Mouse (Mus musculus) kidney, postnatal 0 days (tissue): Measurements from ENCODE around the gene Hoxc8. TPM values are rescaled to one million over a fixed set of nuclear protein-coding genes. Genes with fewer than 3 reads are reported as not detected.

ENCODE experiments used
- ATAC-seq: fragments of 200-750 bp; cut with Nextera tagmentation; replicated peaks from 2 replicates; pipeline ENCODE4 v1.8.0; 2017; ENCODE audit warnings: low read depth, moderate number of reproducible peaks, moderate TSS enrichment, moderate library complexity; ENCODE audit not compliant: low FRiP score
- DNase-seq: peaks from one replicate; pipeline ENCODE4 v3.0.0-alpha.2; 2016; ENCODE audit warnings: low spot score
- H3K27ac ChIP-seq: fragments of 300-500 bp; sonication (generic); 2 replicates; pipeline ENCODE4 v1.5.1; 2014; ENCODE audit warnings: mild to moderate bottlenecking
- H3K27me3 ChIP-seq: fragments of 300-500 bp; sonication (generic); 2 replicates; pipeline ENCODE4 v1.6.1; 2014; ENCODE audit warnings: low read length, mixed read lengths; ENCODE audit not compliant: insufficient read depth
- H3K36me3 ChIP-seq: fragments of 300-500 bp; sonication (generic); 2 replicates; pipeline ENCODE4 v1.6.1; 2014; ENCODE audit warnings: low read length, mixed read lengths; ENCODE audit not compliant: insufficient read depth
- H3K4me1 ChIP-seq: fragments of 300-500 bp; sonication (generic); replicated peaks from 2 replicates; pipeline ENCODE4 v1.6.1; 2014; ENCODE audit warnings: antibody characterized with exemption, low read length, mixed read lengths; ENCODE audit not compliant: insufficient read depth
- H3K4me2 ChIP-seq: fragments of 300-500 bp; sonication (generic); 2 replicates; pipeline ENCODE4 v1.6.1; 2014; ENCODE audit warnings: mild to moderate bottlenecking, low read length, moderate library complexity, mixed read lengths
- H3K4me3 ChIP-seq: fragments of 300-500 bp; sonication (generic); replicated peaks from 2 replicates; pipeline ENCODE4 v1.5.1; 2014; ENCODE audit warnings: low read depth, low read length
- H3K9ac ChIP-seq: fragments of 300-500 bp; sonication (generic); 2 replicates; pipeline ENCODE4 v1.6.1; 2014; ENCODE audit warnings: low read depth, low read length
- H3K9me3 ChIP-seq: fragments of 300-500 bp; sonication (generic); replicated peaks from 2 replicates; pipeline ENCODE4 v1.6.1; 2016; ENCODE audit warnings: low read length, inconsistent platforms, mixed read lengths
- CTCF ChIP-seq: IDR thresholded peaks from 2 replicates; pipeline ENCODE4 v1.5.1; 2016; ENCODE audit warnings: antibody characterized with exemption, low read depth, mild to moderate bottlenecking, moderate library complexity
- WGBS: fragments of 180-500 bp; shearing (Covaris S2); extraction: QIAGEN DNeasy Blood & Tissue Kit; methylation state at CpG from one replicate; pipeline ENCODE4 v1.1.7; 2014; 5-methylcytosine and 5-hydroxymethylcytosine counted together
- polyA plus RNA-seq: library from polyadenylated mRNA; unstranded; fragments of >200 nt; fragmentation: Nextera tagmentation; extraction: Ambion mirVana; gene quantifications from 2 replicates; pipeline ENCODE4 v1.2.1, GENCODE M21; 2015

Gene Hoxc8
- polyA plus RNA-seq, 1 experiment from 2014 or later, result 5.8 TPM

DNA sequence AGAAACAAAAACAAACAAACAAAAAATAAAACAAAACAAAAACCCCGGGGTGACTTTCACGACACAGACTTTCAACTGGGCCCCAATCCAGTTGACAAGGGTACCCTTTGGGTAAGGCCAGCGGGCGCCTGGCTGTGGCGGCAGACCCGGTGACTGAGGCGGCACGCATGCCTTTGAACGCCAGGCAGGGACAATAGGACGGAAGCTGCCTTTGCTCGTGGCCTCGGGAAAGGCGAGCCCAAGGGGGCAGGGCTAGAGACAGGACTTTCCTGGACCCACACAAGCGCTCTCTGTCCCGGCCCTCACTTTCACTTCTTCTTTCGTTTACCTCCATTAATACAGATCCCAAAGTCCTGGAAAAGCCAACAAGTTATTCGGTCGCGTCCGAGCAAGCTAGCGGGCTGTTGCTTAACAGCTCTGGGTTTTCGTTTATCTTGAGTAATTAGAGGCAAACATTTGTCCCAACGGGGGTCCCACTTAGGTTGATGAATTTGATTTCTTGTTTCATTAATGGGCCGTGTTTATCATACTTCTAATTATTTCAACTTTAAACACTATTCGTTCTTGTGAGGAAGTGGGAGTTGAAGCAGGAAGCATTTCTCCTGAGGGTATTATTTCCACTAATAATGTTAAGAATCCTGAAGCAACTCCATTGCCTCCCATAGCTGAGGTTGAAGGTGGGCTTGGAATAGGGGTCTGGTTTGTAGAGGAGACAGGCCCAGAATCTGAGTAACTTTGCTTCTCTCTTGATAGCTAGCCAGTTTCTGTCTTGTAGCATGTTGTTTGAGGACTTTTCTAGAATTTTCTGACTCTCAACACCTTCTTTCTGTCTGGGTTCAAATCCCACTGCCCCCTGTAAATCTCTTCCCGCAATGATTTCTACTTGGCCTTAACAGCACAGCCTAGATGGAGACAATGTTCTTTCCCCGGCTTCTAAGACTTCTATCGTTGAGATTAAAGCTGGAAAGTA lies 26.5 kb upstream of the Hoxc8 start:
- peak overlapping the region; percentile 91 for H3K27ac ChIP-seq
- H3K4me3 ChIP-seq, result peak overlapping the region; percentile 51
- H3K9ac ChIP-seq, result peak overlapping the region; percentile 74
- peaks cover 18% of the 10 kb centered on the region for H3K4me1 ChIP-seq
- H3K4me2 ChIP-seq, result peak overlapping the region; percentile 90
- WGBS, result 2% methylated on average over 28 of the region's 28 CpGs
- TF ChIP-seq CTCF, result no peak
- H3K27me3 ChIP-seq, result no peaks in the 10 kb centered on the region
- no peaks in the 10 kb centered on the region for H3K9me3 ChIP-seq
- no peaks in the 10 kb centered on the region for H3K36me3 ChIP-seq
- DNase-seq (peak; percentile 94), ATAC-seq (0 out of 2 replicates have a peak, but pooled peaks have one; percentile 23)

DNA sequence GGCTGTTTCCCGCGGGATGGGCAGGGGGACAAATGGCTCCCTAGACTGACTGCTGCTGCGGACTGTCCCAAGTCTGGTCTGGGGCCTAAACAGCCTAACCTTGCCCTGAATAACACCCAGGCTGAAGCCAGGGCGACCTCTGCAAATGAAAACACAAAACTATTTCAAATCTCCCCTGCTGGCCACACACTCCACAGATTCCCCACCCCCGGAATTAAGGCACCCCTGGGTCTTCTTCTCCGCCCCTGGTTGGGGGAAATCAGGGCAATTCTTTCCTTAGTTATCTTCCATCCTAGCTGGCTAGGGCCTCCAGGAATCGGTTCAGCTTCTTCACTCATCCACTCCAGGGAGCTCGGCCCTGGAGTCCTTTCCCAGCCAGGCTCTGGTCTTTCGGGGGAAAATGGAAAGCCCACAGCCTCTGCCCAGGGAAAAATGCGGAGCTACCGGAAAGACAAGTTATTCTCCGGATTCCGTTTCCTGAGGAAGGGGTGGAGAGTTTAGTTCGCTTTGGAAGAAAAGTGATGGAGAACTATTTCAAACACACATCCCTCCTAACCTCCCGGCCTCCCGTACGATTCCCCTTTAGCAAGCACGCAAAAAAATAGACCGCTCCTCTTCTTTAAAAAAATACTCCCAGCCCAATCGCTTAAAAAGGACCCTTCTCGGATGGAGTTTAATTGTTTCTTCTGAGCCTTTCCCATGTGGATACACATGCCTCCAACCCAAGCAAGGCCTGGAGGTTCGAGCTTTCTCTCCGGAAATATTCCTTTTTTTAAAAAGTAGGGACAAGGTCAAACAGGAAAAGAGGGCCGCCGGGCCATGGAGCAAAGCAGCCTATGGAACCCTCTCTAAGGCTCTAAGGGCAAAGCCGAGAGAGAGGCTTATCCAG lies 25.2 kb upstream of the Hoxc8 start:
- DNase-seq, result peak; percentile 68
- TF ChIP-seq CTCF, result no peak
- peak overlapping the region; percentile 90 for H3K4me2 ChIP-seq
- H3K9me3 ChIP-seq, result no peaks in the 10 kb centered on the region
- peak overlapping the region; percentile 74 for H3K9ac ChIP-seq
- H3K4me1 ChIP-seq, result peaks cover 21% of the 10 kb centered on the region
- H3K36me3 ChIP-seq, result no peaks in the 10 kb centered on the region
- peak overlapping the region; percentile 51 for H3K4me3 ChIP-seq
- WGBS, result 11% methylated on average over 26 of the region's 26 CpGs
- H3K27ac ChIP-seq, result peak overlapping the region; percentile 91
- H3K27me3 ChIP-seq, result no peaks in the 10 kb centered on the region
- no peak for ATAC-seq

DNA sequence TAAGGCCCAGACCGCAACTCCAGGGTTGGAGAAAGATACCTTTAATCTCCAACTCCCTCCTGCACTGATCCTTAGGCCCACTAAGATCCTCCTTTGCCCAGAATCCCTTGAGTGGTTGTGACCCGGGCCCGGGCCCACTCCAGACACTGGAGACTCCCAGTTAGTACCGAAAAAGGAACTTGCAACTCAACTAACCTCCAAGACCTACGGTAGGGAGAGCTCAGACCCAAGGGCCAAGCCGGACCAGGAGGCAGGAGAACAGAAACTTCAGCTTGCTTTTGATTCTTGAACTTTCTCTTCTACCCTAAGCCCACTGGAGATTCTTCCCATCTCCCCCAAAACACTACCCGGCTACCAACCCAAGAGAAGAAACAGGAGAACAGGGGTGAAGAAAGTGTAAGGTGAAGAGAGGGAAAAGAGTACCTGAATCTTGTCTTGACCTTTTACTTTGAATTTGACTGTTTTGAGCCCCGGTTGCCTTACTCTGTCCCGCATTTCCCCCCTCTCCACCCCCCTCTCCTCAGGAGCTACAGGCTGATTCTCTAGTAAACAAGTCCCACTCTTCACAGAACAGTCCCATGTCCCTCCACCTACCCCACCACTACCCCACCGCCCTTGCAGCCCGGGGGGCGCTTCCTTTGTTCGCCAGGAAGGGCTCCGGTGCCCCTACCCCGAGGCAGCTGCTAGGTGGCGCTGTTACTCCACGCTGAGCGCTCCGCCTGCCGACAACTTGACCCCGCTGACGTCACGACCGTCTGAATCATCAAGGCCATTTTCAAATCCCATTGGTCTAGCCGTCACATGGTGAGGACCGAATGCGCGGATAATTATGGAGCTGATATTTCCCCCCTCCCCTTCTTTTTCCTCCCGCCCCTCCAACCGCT lies 24.3 kb upstream of the Hoxc8 start:
- H3K4me1 ChIP-seq, result peaks cover 20% of the 10 kb centered on the region

DNA sequence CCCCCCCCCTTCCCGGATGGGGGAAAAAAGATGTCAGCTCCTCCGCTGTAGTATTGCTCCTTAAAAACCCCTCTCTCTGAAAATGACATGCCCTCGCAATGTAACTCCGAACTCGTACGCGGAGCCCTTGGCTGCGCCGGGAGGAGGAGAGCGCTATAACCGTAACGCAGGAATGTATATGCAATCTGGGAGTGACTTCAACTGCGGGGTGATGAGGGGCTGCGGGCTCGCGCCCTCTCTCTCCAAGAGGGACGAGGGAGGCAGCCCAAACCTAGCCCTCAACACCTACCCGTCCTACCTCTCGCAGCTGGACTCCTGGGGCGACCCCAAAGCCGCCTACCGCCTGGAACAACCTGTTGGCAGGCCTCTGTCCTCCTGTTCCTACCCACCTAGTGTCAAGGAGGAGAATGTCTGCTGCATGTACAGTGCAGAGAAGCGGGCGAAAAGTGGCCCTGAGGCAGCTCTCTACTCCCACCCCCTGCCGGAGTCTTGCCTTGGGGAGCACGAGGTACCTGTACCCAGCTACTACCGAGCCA lies 23.6 kb upstream of the Hoxc8 start, which contains the start of gene Hoxc10:
Hoxc10 (plus strand) TSS at position 21 of the 536 bp plus-strand sequence.
- Histone ChIP-seq H3K36me3 (no peaks in the 10 kb centered on the region), H3K9me3 (no peaks in the 10 kb centered on the region), H3K9ac (peak within 1 kb of the TSS; percentile 80), H3K4me3 (peak within 1 kb of the TSS; percentile 51), H3K4me1 (peaks cover 17% of the 10 kb centered on the region), H3K27me3 (no peaks in the 10 kb centered on the region), H3K4me2 (peak within 1 kb of the TSS; percentile 90), H3K27ac (peak within 1 kb of the TSS; percentile 91)
- 1% methylated on average over 27 of the region's 27 CpGs for WGBS
- DNase-seq, result no peak
- TF ChIP-seq CTCF, result no peak
- ATAC-seq, result peak; percentile 49

More for the DNA sequence above, 24.3 kb upstream of the Hoxc8 start:
- peak; percentile 80 for ATAC-seq
- WGBS, result 2% methylated on average over 30 of the region's 30 CpGs
- Histone ChIP-seq H3K27me3 (no peaks in the 10 kb centered on the region), H3K9ac (peak overlapping the region; percentile 80), H3K36me3 (no peaks in the 10 kb centered on the region), H3K27ac (peak overlapping the region; percentile 91), H3K4me2 (peak overlapping the region; percentile 90), H3K9me3 (no peaks in the 10 kb centered on the region), H3K4me3 (peak overlapping the region; percentile 51)
- TF ChIP-seq CTCF, result peak; percentile 94
- peak; percentile 98 for DNase-seq

DNA sequence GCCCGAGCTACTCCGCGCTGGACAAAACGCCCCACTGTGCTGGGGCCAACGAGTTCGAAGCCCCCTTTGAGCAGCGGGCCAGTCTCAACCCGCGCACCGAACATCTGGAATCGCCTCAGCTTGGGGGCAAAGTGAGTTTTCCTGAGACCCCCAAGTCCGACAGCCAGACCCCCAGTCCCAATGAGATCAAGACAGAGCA lies 23.2 kb upstream of the Hoxc8 start, which contains the start of gene Hoxc5:
Hoxc5 (plus strand) TSS at position 132 of the 199 bp plus-strand sequence.
- TF ChIP-seq CTCF, result no peak
- H3K36me3 ChIP-seq, result no peaks in the 10 kb centered on the region
- WGBS, result 3% methylated on average over 12 of the region's 12 CpGs
- peak within 1 kb of the TSS; percentile 91 for H3K27ac ChIP-seq
- peak within 1 kb of the TSS; percentile 80 for H3K9ac ChIP-seq
- ATAC-seq, result no peak
- H3K4me3 ChIP-seq, result peak within 1 kb of the TSS; percentile 51
- H3K27me3 ChIP-seq, result no peaks in the 10 kb centered on the region
- H3K4me1 ChIP-seq, result peaks cover 17% of the 10 kb centered on the region
- peak within 1 kb of the TSS; percentile 90 for H3K4me2 ChIP-seq
- no peak for DNase-seq
- no peaks in the 10 kb centered on the region for H3K9me3 ChIP-seq
